Comparison of ENCODE assay signal across 10 mouse cellular contexts in the genomic region with DNA sequence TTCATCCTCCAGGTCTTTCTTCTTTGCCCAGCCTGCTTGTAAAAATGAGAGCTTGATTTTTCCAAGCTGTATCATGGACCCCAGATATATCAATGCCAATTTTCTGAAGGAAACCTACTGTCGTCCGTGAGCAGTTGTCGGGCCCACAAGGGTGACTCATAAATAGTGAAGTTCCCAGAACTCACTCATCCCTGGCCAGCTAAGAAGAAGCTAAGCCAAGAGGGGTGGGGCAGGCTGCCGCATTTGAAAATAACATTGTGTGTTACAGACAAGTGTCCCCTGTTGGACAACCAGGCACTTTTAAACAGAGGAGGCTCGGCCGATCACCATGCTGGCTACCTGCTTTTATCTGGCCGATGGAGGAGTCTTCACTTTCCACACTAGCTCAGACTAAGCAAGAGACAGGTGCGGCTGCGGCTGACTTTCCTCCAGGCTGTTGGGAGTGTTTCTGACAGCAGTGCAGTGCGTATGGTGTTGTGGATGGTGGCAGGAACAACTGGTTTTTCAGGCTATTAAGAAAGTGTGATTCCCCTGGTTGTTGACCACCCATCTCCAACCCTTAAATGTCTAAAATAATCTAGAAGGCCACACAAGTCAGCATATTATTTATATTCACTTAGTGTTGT. TPM values are rescaled to one million over a fixed set of nuclear protein-coding genes. Genes with fewer than 3 reads are reported as not detected.
DNase-seq lines count a peak whose midpoint lies in the region; ATAC-seq and TF ChIP-seq lines count a peak whose summit lies in the region.
"Had no signal": no experiment of that assay in that cellular context is flagged by ENCODE, and none has a peak within 500 bp of the region (broad histone marks: within the 10 kb centered on the region; RNA-seq: fewer than 3 reads in every experiment).

No protein-coding gene starts in this region.

- no peak overlapping the region for H3K9ac ChIP-seq in lung, embryonic 14.5 days
- H3K9ac ChIP-seq in midbrain, embryonic 14.5 days (replicated peaks; ENCODE audit: low read length) = no peak overlapping the region
- no peak overlapping the region for H3K9ac ChIP-seq in forebrain, postnatal 0 days
- H3K9ac ChIP-seq: liver, embryonic 15.5 days had no signal

- 60% methylated on average over 10 of the region's 10 CpGs for WGBS in lung, embryonic 14.5 days
- WGBS in midbrain, embryonic 14.5 days = 88% methylated on average over 10 of the region's 10 CpGs
- WGBS in forebrain, postnatal 0 days = 75% methylated on average over 10 of the region's 10 CpGs

- H3K36me3 ChIP-seq in lung, embryonic 14.5 days (ENCODE audit: insufficient read depth) = no peaks in the 10 kb centered on the region
- no peaks in the 10 kb centered on the region for H3K36me3 ChIP-seq in midbrain, embryonic 14.5 days (ENCODE audit: control insufficient read depth, insufficient read depth, low read length)
- H3K36me3 ChIP-seq in forebrain, postnatal 0 days (ENCODE audit: insufficient read depth) = no peaks in the 10 kb centered on the region
- H3K36me3 ChIP-seq: liver, embryonic 15.5 days had no signal

- H3K9me3 ChIP-seq in lung, embryonic 14.5 days (ENCODE audit: low read depth, low read length) = no peaks in the 10 kb centered on the region
- H3K9me3 ChIP-seq in midbrain, embryonic 14.5 days (ENCODE audit: control insufficient read depth, low read length) = no peaks in the 10 kb centered on the region
- H3K9me3 ChIP-seq in forebrain, postnatal 0 days (ENCODE audit: low read length) = no peaks in the 10 kb centered on the region
- H3K9me3 ChIP-seq: liver, embryonic 15.5 days had no signal

- H3K4me1 ChIP-seq in lung, embryonic 14.5 days (ENCODE audit: insufficient read depth) = no peaks in the 10 kb centered on the region
- no peaks in the 10 kb centered on the region for H3K4me1 ChIP-seq in midbrain, embryonic 14.5 days (ENCODE audit: control insufficient read depth, insufficient read depth, low read length)
- H3K4me1 ChIP-seq in forebrain, postnatal 0 days (ENCODE audit: insufficient read depth) = no peaks in the 10 kb centered on the region
- H3K4me1 ChIP-seq: liver, embryonic 15.5 days had no signal

- no peak overlapping the region for H3K4me3 ChIP-seq in lung, embryonic 14.5 days (ENCODE audit: low read depth, low read length)
- H3K4me3 ChIP-seq in midbrain, embryonic 14.5 days (replicated peaks; ENCODE audit: low read depth, low read length) = no peak overlapping the region
- no peak overlapping the region for H3K4me3 ChIP-seq in forebrain, postnatal 0 days (ENCODE audit: low read depth, low read length)
- H3K4me3 ChIP-seq: liver, embryonic 15.5 days had no signal

- no peaks in the 10 kb centered on the region for H3K27me3 ChIP-seq in lung, embryonic 14.5 days (ENCODE audit: insufficient read depth, low read length)
- H3K27me3 ChIP-seq in midbrain, embryonic 14.5 days (ENCODE audit: control insufficient read depth, insufficient read depth, low read length) = no peaks in the 10 kb centered on the region
- no peaks in the 10 kb centered on the region for H3K27me3 ChIP-seq in forebrain, postnatal 0 days (ENCODE audit: insufficient read depth, low read length)
- H3K27me3 ChIP-seq: liver, embryonic 15.5 days had no signal

- intact Hi-C loops in gastrocnemius, postnatal 36 days (cut with DNase I) = no loop called here

- TF ChIP-seq CTCF in lung, embryonic 14.5 days (IDR thresholded peaks at IDR 0.05; ENCODE audit: low read depth) = no peak
- TF ChIP-seq CTCF in forebrain, postnatal 0 days (IDR thresholded peaks at IDR 0.05; ENCODE audit: low read depth) = no peak

- DNase-seq in 3T3-L1 (ENCODE audit: low read depth, low spot score) (peak; percentile 85), NIH3T3 (ENCODE audit: low read depth) (peak; percentile 65)
- peak; percentile 57 to 60 for DNase-seq in gastrocnemius, postnatal 36 days
- DNase-seq in lung, embryonic 14.5 days = peak; percentile 25
- DNase-seq in embryo, embryonic 10.5 days (ENCODE audit: low spot score) = no peak
- DNase-seq in retina, postnatal 1 day = no peak
- DNase-seq in midbrain, embryonic 14.5 days = no peak
- DNase-seq in forebrain, postnatal 0 days = no peak
- DNase-seq: spleen, adult 18-20 months had no signal

- no peak overlapping the region for H3K27ac ChIP-seq in lung, embryonic 14.5 days (ENCODE audit: low read depth)
- no peak overlapping the region for H3K27ac ChIP-seq in midbrain, embryonic 14.5 days (replicated peaks; ENCODE audit: low read depth, low read length)
- H3K27ac ChIP-seq in forebrain, postnatal 0 days (ENCODE audit: low read depth, low read length) = no peak overlapping the region
- H3K27ac ChIP-seq: liver, embryonic 15.5 days had no signal

- ATAC-seq in lung, embryonic 14.5 days (ENCODE audit: insufficient read depth) = 0 out of 2 replicates have a peak, but pooled peaks have one; percentile 29
- no peak for ATAC-seq in midbrain, embryonic 14.5 days (ENCODE audit: low FRiP score, low TSS enrichment)
- ATAC-seq in forebrain, postnatal 0 days = no peak

- H3K4me2 ChIP-seq in lung, embryonic 14.5 days = no peak overlapping the region
- no peak overlapping the region for H3K4me2 ChIP-seq in midbrain, embryonic 14.5 days (ENCODE audit: low read length)
- no peak overlapping the region for H3K4me2 ChIP-seq in forebrain, postnatal 0 days (ENCODE audit: low read depth)
- H3K4me2 ChIP-seq: liver, embryonic 15.5 days had no signal

RNA-seq across cellular contexts. Expression of a gene that starts 58.6 kb away (rescaled TPM):
- total RNA-seq in gastrocnemius, postnatal 36 days (2021) = 10 to 100 TPM in 1 of 2 experiments, 1 to 10 TPM in 1; 8.7 to 10.1 TPM
- polyA plus RNA-seq in lung, embryonic 14.5 days (2014; fragmentation: Nextera tagmentation; extraction: Ambion mirVana) = 8.0 and 9.0 TPM in 2 replicates
- polyA plus RNA-seq in midbrain, embryonic 14.5 days (2014; fragmentation: Nextera tagmentation; extraction: Ambion mirVana) = 5.3 and 5.5 TPM in 2 replicates
- 17.3 and 17.7 TPM in 2 replicates for total RNA-seq in forebrain, postnatal 0 days (2014; rRNA removed)
- 9.1 and 12.3 TPM in 2 replicates for polyA plus RNA-seq in forebrain, postnatal 0 days (2015; fragmentation: Nextera tagmentation; extraction: Ambion mirVana)

Comparison
In these comparisons a context has a peak if more than half of its experiments do, and no peak if none do; other contexts are left out.
1. DNase-seq: peak in 3T3-L1 (single experiment), NIH3T3 (single experiment), gastrocnemius, postnatal 36 days (2 of 2) and lung, embryonic 14.5 days (single experiment); none in embryo, embryonic 10.5 days (single experiment), retina, postnatal 1 day (single experiment), midbrain, embryonic 14.5 days (single experiment) and forebrain, postnatal 0 days (single experiment).